Mouse (Mus musculus): Measurements from ENCODE around the gene Rgs6. TPM values are rescaled to one million over a fixed set of nuclear protein-coding genes. Genes with fewer than 3 reads are reported as not detected.

Gene Rgs6
- polyA plus RNA-seq, 1 experiment from 2014 or later, result 14.3 TPM

DNA sequence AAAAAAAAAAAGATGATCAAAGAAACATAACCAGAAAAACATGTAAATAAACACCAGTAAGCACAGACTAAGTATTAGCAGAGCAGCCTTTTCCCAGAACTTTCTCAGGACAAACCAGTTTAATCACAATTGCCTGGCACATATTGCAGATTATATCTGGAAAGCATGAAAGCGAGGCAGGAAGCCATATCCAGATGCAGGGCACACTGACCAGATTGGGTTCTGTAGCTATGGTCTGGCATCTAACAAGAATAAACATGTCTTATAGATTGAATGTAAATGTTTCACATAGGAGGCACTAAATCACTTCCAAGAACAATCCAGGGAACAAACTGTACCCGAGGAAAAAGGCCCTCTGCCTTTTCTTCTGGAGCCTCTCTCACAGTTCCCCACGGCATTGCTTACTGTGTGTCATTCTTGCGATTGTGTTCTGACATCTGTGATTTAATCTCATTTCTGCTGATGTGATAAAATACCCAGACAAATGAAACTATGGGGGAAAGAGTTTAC, 423.0 kb downstream of the Rgs6 start:
- no peak overlapping the region for H3K9ac ChIP-seq (ENCODE audit: low read depth, low read length)
- H3K4me2 ChIP-seq, result no peak overlapping the region
- H3K27me3 ChIP-seq (ENCODE audit: control insufficient read depth, insufficient read depth, low read length), result no peaks in the 10 kb centered on the region
- H3K4me3 ChIP-seq (ENCODE audit: low read depth, low read length), result no peak overlapping the region
- no peak for ATAC-seq (replicated peaks; ENCODE audit: insufficient number of reproducible peaks, low FRiP score, low TSS enrichment)
- WGBS (ENCODE audit: insufficient replicate concordance), result 79% methylated on average over 4 of the region's 4 CpGs
- peaks cover 10% of the 10 kb centered on the region; the same call in 1 of the 2 replicates for H3K4me1 ChIP-seq (ENCODE audit: control insufficient read depth, insufficient read depth, low read length)
- no peak overlapping the region for H3K27ac ChIP-seq (ENCODE audit: low read depth, low read length)
- no peaks in the 10 kb centered on the region for H3K36me3 ChIP-seq (ENCODE audit: control insufficient read depth, insufficient read depth, low read length)
- no peaks in the 10 kb centered on the region for H3K9me3 ChIP-seq (replicated peaks; ENCODE audit: control insufficient read depth, low read length)

- Histone ChIP-seq H3K9ac (ENCODE audit: low read depth, low read length) (no peak overlapping the region), H3K4me1 (ENCODE audit: control insufficient read depth, insufficient read depth, low read length) (peaks cover 15% of the 10 kb centered on the region; the same call in 1 of the 2 replicates), H3K27ac (ENCODE audit: low read depth, low read length) (no peak overlapping the region), H3K36me3 (ENCODE audit: control insufficient read depth, insufficient read depth, low read length) (no peaks in the 10 kb centered on the region), H3K4me2 (no peak overlapping the region), H3K4me3 (ENCODE audit: low read depth, low read length) (no peak overlapping the region), H3K9me3 (replicated peaks; ENCODE audit: control insufficient read depth, low read length) (no peaks in the 10 kb centered on the region), H3K27me3 (ENCODE audit: control insufficient read depth, insufficient read depth, low read length) (no peaks in the 10 kb centered on the region)
- 60% methylated on average over 4 of the region's 4 CpGs for WGBS (ENCODE audit: insufficient replicate concordance)
- ATAC-seq (replicated peaks; ENCODE audit: insufficient number of reproducible peaks, low FRiP score, low TSS enrichment), result no peak
These were observed 426.0 kb downstream of the Rgs6 start for GRCm38 (mm10) chr12:83013918-83014691.

DNA sequence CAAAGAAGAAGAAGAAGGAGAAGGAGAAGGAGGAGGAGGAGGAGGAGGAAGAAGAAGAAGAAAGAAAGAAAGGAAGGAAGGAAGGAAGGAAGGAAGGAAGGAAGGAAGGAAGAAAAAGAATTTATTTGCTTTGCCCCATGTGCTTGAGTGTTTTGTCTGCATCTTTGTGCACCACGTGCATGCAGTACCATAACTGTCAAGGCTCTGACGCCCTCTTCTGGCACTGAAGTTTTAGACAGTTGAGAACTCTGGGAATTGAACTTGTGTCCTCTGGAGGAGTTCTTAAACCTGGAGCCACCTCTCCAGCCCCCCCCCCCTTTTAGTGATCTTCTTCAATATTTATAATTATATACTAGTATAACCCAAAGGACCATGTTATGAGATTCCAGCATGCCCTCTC, 426.8 kb downstream of the Rgs6 start:
- no peak for ATAC-seq (replicated peaks; ENCODE audit: insufficient number of reproducible peaks, low FRiP score, low TSS enrichment)
- Histone ChIP-seq H3K4me2 (no peak overlapping the region), H3K4me1 (ENCODE audit: control insufficient read depth, insufficient read depth, low read length) (peaks cover 15% of the 10 kb centered on the region; the same call in 1 of the 2 replicates), H3K27me3 (ENCODE audit: control insufficient read depth, insufficient read depth, low read length) (no peaks in the 10 kb centered on the region), H3K36me3 (ENCODE audit: control insufficient read depth, insufficient read depth, low read length) (no peaks in the 10 kb centered on the region), H3K9me3 (replicated peaks; ENCODE audit: control insufficient read depth, low read length) (no peaks in the 10 kb centered on the region), H3K27ac (ENCODE audit: low read depth, low read length) (no peak overlapping the region), H3K9ac (ENCODE audit: low read depth, low read length) (no peak overlapping the region), H3K4me3 (ENCODE audit: low read depth, low read length) (no peak overlapping the region)
- WGBS (ENCODE audit: insufficient replicate concordance), result 27% methylated on average over 2 of the region's 2 CpGs

DNA sequence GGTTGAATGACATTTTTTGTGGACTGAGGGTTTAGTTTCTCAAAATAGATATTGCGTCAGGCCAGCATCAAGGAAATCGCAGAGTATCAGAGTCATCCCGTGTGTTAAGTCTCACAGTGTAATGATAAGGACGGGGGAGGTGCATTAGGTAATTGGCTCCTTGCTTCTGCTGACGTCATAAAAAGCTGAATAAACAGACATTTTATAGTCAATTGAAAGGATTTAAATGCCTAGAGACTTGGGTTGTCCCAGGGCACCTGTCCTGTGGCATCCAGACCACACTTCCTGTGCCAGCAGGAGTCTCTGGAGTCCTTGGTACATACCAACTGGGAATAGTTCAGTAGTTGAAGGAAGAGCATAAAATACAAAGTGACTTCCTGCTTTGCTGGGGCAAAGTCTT, 427.3 kb downstream of the Rgs6 start:
- Histone ChIP-seq H3K27ac (ENCODE audit: low read depth, low read length) (no peak overlapping the region), H3K36me3 (ENCODE audit: control insufficient read depth, insufficient read depth, low read length) (no peaks in the 10 kb centered on the region), H3K9me3 (replicated peaks; ENCODE audit: control insufficient read depth, low read length) (no peaks in the 10 kb centered on the region), H3K27me3 (ENCODE audit: control insufficient read depth, insufficient read depth, low read length) (no peaks in the 10 kb centered on the region), H3K9ac (ENCODE audit: low read depth, low read length) (no peak overlapping the region), H3K4me1 (ENCODE audit: control insufficient read depth, insufficient read depth, low read length) (peaks cover 15% of the 10 kb centered on the region; the same call in 1 of the 2 replicates), H3K4me3 (ENCODE audit: low read depth, low read length) (no peak overlapping the region), H3K4me2 (no peak overlapping the region)
- 44% methylated on average over 5 of the region's 5 CpGs for WGBS (ENCODE audit: insufficient replicate concordance)
- ATAC-seq (replicated peaks; ENCODE audit: insufficient number of reproducible peaks, low FRiP score, low TSS enrichment), result no peak

DNA sequence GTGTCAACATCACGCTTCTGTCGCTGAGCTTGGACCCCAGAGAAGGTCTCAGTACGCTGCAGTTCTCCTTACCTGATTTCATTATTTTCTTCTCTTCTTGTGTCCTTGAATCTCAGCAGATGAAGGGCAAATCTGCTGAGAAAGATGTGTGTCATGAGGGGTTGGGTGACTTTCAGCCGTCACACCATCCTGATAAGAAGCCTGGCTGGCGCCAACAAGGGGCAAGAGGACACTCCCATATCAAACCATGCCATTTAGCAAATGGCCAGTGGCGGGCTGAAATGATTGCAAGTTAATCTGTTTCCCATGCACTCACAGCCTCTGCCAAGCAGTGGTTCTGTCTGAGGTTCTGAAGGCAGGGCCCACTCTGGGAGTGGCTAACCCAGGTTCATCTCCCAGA, 428.4 kb downstream of the Rgs6 start:
- Histone ChIP-seq H3K4me3 (ENCODE audit: low read depth, low read length) (no peak overlapping the region), H3K4me1 (ENCODE audit: control insufficient read depth, insufficient read depth, low read length) (peaks cover 15% of the 10 kb centered on the region; the same call in 1 of the 2 replicates), H3K27me3 (ENCODE audit: control insufficient read depth, insufficient read depth, low read length) (no peaks in the 10 kb centered on the region), H3K4me2 (no peak overlapping the region), H3K27ac (ENCODE audit: low read depth, low read length) (peak overlapping the region; percentile 37; the same call in 1 of the 2 replicates), H3K9me3 (replicated peaks; ENCODE audit: control insufficient read depth, low read length) (no peaks in the 10 kb centered on the region), H3K36me3 (ENCODE audit: control insufficient read depth, insufficient read depth, low read length) (no peaks in the 10 kb centered on the region), H3K9ac (ENCODE audit: low read depth, low read length) (no peak overlapping the region)
- WGBS (ENCODE audit: insufficient replicate concordance), result 47% methylated on average over 6 of the region's 6 CpGs
- no peak for ATAC-seq (replicated peaks; ENCODE audit: insufficient number of reproducible peaks, low FRiP score, low TSS enrichment)

DNA sequence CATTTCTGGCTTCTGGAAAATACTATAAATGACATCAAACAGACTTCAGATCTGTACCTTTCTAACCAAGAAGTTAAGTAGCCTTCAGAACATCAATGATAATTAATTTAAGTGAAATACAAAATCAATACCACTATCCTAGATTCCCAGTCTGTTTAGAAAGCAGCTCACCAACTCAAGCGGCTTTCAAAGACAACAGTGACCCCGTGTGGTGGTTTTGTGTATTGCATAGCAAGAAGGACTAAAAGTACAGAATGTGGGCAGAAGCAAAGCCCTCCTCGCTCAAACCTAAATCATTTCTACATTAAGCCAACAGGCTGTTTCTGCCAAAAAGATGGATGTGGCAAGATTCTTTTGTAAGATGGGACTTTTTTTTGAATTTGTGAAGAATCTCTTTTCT, 429.9 kb downstream of the Rgs6 start:
- 5% methylated on average over 3 of the region's 3 CpGs for WGBS (ENCODE audit: insufficient replicate concordance)

GRCm38 (mm10) chr12:83026985-83027384, 438.9 kb downstream of the Rgs6 start:
- Histone ChIP-seq H3K4me1 (ENCODE audit: control insufficient read depth, insufficient read depth, low read length) (no peaks in the 10 kb centered on the region), H3K27me3 (ENCODE audit: control insufficient read depth, insufficient read depth, low read length) (no peaks in the 10 kb centered on the region), H3K27ac (ENCODE audit: low read depth, low read length) (no peak overlapping the region), H3K9ac (ENCODE audit: low read depth, low read length) (no peak overlapping the region), H3K4me2 (no peak overlapping the region), H3K36me3 (ENCODE audit: control insufficient read depth, insufficient read depth, low read length) (no peaks in the 10 kb centered on the region), H3K4me3 (ENCODE audit: low read depth, low read length) (no peak overlapping the region), H3K9me3 (replicated peaks; ENCODE audit: control insufficient read depth, low read length) (no peaks in the 10 kb centered on the region)
- 32% methylated on average over 3 of the region's 3 CpGs for WGBS (ENCODE audit: insufficient replicate concordance)
- no peak for ATAC-seq (replicated peaks; ENCODE audit: insufficient number of reproducible peaks, low FRiP score, low TSS enrichment)

More for the DNA sequence above, 429.9 kb downstream of the Rgs6 start:
- Histone ChIP-seq H3K36me3 (ENCODE audit: control insufficient read depth, insufficient read depth, low read length) (no peaks in the 10 kb centered on the region), H3K9ac (ENCODE audit: low read depth, low read length) (no peak overlapping the region), H3K4me2 (no peak overlapping the region), H3K9me3 (replicated peaks; ENCODE audit: control insufficient read depth, low read length) (no peaks in the 10 kb centered on the region), H3K4me1 (ENCODE audit: control insufficient read depth, insufficient read depth, low read length) (peaks cover 15% of the 10 kb centered on the region; the same call in 1 of the 2 replicates), H3K4me3 (ENCODE audit: low read depth, low read length) (no peak overlapping the region), H3K27me3 (ENCODE audit: control insufficient read depth, insufficient read depth, low read length) (no peaks in the 10 kb centered on the region), H3K27ac (ENCODE audit: low read depth, low read length) (no peak overlapping the region)
- ATAC-seq (replicated peaks; ENCODE audit: insufficient number of reproducible peaks, low FRiP score, low TSS enrichment), result no peak

GRCm38 (mm10) chr12:83033171-83033835, 445.2 kb downstream of the Rgs6 start:
- H3K27ac ChIP-seq (ENCODE audit: low read depth, low read length), result no peak overlapping the region
- no peak for ATAC-seq (replicated peaks; ENCODE audit: insufficient number of reproducible peaks, low FRiP score, low TSS enrichment)
- WGBS (ENCODE audit: insufficient replicate concordance), result 69% methylated on average over 7 of the region's 7 CpGs
- H3K9me3 ChIP-seq (replicated peaks; ENCODE audit: control insufficient read depth, low read length), result no peaks in the 10 kb centered on the region
- no peaks in the 10 kb centered on the region for H3K27me3 ChIP-seq (ENCODE audit: control insufficient read depth, insufficient read depth, low read length)
- H3K4me1 ChIP-seq (ENCODE audit: control insufficient read depth, insufficient read depth, low read length), result peaks cover 5% of the 10 kb centered on the region
- H3K4me2 ChIP-seq, result no peak overlapping the region
- no peaks in the 10 kb centered on the region for H3K36me3 ChIP-seq (ENCODE audit: control insufficient read depth, insufficient read depth, low read length)
- H3K4me3 ChIP-seq (ENCODE audit: low read depth, low read length), result no peak overlapping the region
- no peak overlapping the region for H3K9ac ChIP-seq (ENCODE audit: low read depth, low read length)
